Mouse (Mus musculus): ENCODE data around the gene Ankrd34a.

Ankrd34a gene

DNA sequence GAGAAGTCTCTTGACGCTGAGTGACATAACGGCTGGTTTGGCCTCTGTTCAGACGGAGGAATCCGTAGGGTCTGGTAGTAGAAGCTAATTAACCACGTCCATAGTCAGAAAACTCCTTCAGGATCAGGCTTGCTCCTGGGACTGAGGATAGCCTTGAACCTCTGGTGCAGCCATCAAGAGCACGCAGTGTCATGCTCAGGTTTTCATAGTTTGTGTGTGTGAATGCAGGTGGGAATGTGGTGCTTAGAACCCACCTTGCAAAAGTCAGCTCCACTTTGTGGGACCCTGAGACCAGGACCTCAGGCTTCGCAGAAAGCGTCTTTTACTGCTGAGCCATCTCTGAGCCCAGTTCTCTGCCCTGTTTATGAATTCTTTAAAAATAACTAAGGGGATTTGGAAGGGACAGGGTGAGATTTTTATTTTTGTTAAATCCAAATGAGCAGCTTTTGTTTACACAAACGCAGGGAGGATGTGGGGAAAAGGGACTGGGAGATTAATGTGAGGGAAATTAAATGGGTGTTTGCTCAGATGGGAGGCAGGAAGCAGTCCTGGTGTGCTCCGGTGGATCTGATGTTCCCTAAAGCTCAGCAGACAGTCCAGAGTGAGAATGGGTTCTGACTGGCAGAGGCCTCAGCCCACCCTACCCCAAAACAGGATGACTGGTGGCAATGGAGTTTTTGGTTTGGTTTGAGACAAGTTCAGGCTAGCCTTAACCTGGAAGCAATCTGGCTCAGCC is 34.3 kb upstream of the Ankrd34a start:
- DNase-seq (ENCODE audit: low read depth in 1 of 2, low spot score in 2 of 2): no peak

DNA sequence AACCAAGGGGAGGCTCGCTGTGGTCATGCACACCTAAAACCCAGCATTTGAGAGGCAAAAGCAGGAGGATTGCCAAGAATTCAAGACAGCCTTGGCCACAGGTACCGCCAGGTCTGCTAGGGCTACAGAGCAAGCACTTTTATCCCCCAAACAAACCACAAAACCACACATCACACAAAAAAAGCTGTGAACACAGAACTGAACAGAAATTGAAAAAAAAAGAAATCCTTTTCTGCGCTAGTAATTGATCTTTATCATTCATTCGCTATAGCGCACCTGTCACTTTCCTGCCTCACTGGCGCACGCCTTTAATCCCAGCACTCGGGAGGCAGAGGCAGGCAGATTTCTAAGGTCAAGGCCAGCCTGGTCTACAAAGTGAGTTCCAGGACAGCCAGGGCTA is 33.2 kb upstream of the Ankrd34a start:
- no peak for DNase-seq (ENCODE audit: low read depth in 1 of 2, low spot score in 2 of 2)

GRCm38 (mm10) chr3:96563911-96564632 is 32.4 kb upstream of the Ankrd34a start:
- DNase-seq (ENCODE audit: low read depth in 1 of 2, low spot score in 2 of 2): no peak

DNA sequence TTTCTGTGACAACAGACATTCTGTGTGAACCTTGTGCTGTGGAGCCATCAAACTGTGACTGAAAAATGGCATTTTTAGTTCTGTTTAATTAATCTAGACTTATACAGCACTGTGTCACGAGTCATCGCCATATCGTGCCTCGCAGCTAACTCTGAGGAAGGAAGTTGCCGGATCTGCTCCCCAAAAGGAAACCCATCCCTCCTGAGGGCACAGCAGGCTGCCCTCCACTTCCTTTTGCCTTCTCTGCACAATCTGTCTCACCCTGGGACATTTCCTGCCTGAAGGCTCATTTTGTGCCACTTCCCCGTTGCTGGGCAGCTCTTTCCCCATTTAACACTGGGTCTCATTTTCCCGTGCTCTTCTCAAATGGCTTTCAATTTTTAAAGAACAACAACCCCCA is 31.8 kb upstream of the Ankrd34a start:
- DNase-seq (ENCODE audit: low read depth in 1 of 2, low spot score in 2 of 2): peak in 1 of 2 experiments; percentile 48

GRCm38 (mm10) chr3:96565105-96565504 is 31.3 kb upstream of the Ankrd34a start:
- no peak for DNase-seq (ENCODE audit: low read depth in 1 of 2, low spot score in 2 of 2)

- DNase-seq (ENCODE audit: low read depth in 1 of 2, low spot score in 2 of 2): no peak
Observed at GRCm38 (mm10) chr3:96566661-96567450, 29.6 kb upstream of the Ankrd34a start.

- no peak for DNase-seq (ENCODE audit: low read depth in 1 of 2, low spot score in 2 of 2)
Observed at GRCm38 (mm10) chr3:96568605-96569004, 27.8 kb upstream of the Ankrd34a start.

GRCm38 (mm10) chr3:96569506-96569905 is 26.9 kb upstream of the Ankrd34a start:
- DNase-seq (ENCODE audit: low read depth in 1 of 2, low spot score in 2 of 2): no peak

GRCm38 (mm10) chr3:96569966-96570605 is 26.4 kb upstream of the Ankrd34a start:
- no peak for DNase-seq (ENCODE audit: low read depth in 1 of 2, low spot score in 2 of 2)

DNA sequence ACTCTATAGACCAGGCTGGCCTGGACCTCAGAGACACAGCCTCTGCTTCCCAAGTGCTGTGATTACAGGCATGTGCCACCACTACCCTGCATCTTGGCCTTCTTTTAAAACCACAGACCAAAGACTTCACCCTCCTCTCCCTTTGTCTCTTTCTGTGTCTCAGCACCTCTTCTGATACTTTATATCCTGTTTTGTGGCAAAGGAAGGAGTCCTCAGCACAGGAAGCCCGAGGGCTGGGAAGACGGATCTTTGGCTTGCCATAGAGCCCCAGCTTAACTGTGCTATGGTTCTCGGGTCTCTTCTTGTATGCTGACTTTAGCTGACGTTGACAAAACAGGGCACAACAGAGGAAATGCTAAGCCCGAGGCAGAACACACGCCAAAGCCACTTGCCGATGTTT is 25.8 kb upstream of the Ankrd34a start:
- DNase-seq (ENCODE audit: low read depth in 1 of 2, low spot score in 2 of 2): no peak

GRCm38 (mm10) chr3:96571336-96571735 is 25.1 kb upstream of the Ankrd34a start:
- no peak for DNase-seq (ENCODE audit: low read depth in 1 of 2, low spot score in 2 of 2)

DNA sequence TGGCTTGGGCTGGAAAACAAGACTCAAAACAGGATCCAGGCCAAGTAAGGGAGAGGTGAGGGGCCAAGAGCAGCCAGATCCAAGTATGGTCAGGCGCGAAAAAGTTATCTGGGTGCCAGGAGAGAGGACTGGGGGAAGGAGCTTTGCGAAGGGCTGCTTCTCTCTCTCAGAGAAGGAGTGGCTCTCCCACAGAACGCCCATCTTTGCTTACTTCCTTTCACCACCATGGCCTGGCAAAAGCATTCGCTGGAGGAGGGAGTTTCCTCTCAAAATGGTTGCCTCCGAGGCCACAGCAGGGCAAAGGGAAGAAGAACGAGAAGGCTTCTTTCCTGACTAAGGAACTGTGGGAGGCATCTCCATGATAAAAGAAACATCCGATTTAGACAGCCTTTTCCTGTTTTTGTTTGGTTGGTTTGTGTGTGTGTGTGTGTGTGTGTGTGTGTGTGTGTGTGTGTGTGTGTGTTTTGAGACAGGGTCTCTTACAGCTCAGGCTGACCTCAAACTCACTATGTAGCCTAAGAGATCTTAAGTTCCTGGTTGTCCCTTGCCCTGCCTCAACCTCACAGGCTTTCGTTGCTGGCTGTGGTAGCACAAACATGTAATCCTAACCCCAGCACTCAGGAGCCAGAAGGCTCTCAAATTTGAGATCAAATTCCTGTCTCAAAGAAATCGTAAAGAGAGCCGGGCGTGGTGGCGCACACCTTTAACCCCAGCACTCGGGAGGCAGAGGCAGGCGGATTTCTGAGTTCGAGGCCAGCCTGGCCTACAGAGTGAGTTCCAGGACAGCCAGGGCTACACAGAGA is 24.3 kb upstream of the Ankrd34a start:
- peak in 1 of 2 experiments; percentile 53 for DNase-seq (ENCODE audit: low read depth in 1 of 2, low spot score in 2 of 2)

DNA sequence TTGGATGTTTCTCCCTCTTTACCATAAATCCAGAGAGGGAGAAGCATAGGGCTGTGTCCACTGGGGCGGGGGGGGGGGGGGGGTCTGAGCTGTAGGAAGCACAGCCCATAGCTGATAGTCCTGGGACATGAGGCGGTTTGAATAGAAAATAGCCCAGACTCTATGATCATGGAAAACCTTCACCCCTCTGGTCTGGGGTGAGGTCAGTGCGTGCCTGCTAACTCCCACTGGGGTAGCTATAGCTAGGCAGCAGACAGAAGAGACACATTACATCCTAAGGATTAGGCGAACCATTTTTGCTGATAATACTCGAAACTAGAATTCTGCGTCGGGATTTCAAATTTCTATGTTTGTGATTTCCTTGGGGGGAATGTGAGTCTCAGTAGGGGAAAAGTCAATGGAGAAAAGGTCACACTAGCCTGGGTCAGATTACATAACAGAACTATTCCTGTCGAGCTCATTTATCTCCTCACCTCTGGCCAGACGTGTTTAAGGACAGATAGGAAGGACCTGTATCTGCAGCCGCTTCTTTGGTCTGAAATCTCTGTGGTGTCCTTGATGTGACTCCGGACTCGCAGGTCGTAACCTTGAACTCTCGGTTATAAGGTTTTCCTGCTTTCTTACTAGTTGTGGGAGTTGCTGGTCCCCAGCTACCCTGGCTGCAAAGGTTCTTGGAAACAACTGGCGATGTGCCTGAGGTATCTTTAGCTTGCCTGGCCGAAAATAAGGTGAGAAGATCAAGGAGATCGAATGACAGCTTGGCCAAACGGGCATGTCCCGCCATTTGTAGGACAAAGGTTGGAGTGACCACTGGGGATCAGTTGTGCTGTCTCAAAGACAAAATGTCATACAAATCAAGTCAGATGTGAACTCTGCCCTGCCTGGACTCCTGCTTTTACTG is 22.6 kb upstream of the Ankrd34a start:
- no peak for DNase-seq (ENCODE audit: low read depth in 1 of 2, low spot score in 2 of 2)

DNA sequence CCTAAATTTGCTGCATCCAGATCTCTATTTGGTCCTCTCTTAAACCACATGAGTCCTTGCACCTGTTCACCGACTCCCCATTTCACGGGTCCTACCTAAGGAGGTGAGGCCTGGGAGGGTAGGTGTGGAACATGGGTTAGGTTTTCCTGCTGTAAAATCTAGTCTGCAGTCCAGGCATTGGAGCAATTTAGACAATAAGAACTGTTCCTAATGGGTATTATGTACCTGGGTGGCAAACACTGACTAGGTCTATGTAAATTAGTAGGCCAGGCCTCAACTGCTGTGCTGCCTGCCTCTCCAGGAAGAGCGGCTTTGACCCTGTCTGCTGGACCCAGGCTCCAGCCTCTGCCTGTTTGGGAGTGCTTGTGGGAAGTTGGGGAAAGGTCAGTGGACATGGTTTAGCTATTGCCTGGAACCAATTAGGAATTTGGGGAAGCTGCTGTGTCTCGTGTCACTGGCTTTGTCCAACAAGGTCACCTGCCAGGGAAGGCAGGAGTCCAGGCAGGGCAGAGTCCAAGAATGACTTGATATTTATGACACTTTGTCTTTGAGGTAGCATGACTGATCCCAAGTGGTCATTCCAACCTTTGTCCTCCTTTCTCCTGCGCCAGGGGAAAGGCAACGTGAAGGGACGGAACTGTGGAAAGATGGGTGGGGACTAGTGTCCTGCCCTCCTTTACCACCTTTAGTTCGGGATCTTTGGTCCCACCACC is 21.0 kb upstream of the Ankrd34a start:
- no peak for DNase-seq (ENCODE audit: low read depth in 1 of 2, low spot score in 2 of 2)

DNA sequence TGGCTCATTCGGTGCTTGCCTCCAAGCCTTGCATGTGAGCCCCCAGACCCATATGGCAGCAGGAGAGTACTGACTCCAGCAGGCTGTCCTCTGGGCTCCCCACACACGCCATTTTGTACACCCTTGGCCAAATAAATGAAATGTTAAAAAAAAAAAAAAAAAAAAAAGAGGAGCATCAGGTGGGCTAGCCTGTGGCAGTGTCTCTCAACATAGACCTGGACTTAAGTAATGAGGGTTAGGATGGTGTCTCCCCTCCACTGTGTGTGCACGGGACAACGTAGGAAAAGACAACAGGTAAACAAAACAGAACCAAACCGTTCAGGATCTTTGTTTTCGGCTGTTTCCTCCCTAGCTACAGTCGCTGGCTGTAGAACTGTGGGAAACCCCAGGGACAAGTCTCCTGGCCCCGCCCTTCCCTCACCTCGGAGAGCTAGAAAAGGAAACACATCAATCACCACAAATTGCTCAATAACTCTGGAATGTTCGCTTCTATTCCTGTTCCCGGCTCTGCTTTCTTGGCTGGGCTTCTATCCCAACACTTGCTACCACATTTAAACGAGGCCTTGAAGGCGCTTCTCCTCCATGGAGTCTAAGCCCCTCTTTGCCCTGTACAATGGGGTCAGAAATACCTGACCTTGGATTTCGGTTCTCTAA is 20.3 kb upstream of the Ankrd34a start:
- no peak for DNase-seq (ENCODE audit: low read depth in 1 of 2, low spot score in 2 of 2)

GRCm38 (mm10) chr3:96576690-96577541 is 19.5 kb upstream of the Ankrd34a start, which contains the start of gene Gm16253:
Gene Gm16253, plus strand, starts transcription at chr3:96576984.
- DNase-seq (ENCODE audit: low read depth in 1 of 2, low spot score in 2 of 2): peak; percentile 73 to 74

- DNase-seq (ENCODE audit: low read depth in 1 of 2, low spot score in 2 of 2): no peak
Observed at GRCm38 (mm10) chr3:96577566-96577965, 18.9 kb upstream of the Ankrd34a start.
